20 mouse cellular contexts compared by ENCODE assay signal in the genomic region with DNA sequence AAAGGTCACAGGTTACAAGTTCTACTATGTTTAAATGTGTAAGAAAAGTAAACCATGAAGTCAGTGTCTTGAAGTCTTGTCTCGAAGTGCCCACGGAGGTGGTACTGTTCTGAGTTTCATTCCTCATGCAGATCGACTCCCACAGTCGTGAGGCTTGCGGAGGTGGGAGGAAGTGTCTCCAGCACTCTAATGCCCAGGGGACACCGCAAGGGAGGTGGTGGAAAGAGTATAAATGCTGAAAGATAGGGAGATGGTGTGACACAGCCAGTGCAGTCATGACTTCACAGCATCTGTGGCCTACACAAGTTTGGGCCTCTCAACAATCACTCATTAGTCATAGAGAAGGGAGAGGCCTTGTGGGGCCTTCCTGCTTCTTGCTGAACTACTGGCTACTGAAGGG.
"Had no signal": no experiment of that assay in that cellular context is flagged by ENCODE, and none has a peak within 500 bp of the region (broad histone marks: within the 10 kb centered on the region; RNA-seq: fewer than 3 reads in every experiment).

No protein-coding gene starts in this region.

- DNase-seq: kidney, adult 2 months; kidney, postnatal 25 days; layer of hippocampus, adult 9-11 months; liver, postnatal 0 days; lung, embryonic 14.5 days; retina, postnatal 1 day; right cerebral cortex, postnatal 4 days; thymus, adult 2 months; thymus, postnatal 14 days; thymus, postnatal 4 days had no signal

- H3K4me3 ChIP-seq: layer of hippocampus, adult 2 months; midbrain, embryonic 12.5 days; midbrain, embryonic 15.5 days; neural tube, embryonic 12.5 days; neural tube, embryonic 15.5 days had no signal

- ATAC-seq: liver, postnatal 0 days; lung, postnatal 0 days; midbrain, embryonic 15.5 days had no signal

- H3K27ac ChIP-seq: kidney, postnatal 0 days; layer of hippocampus, adult 2 months; liver, embryonic 14.5 days; macrophage; midbrain, embryonic 12.5 days; midbrain, embryonic 15.5 days; neural tube, embryonic 12.5 days; neural tube, embryonic 15.5 days; stomach, postnatal 0 days had no signal

- H3K4me1 ChIP-seq: midbrain, embryonic 12.5 days; midbrain, embryonic 15.5 days; neural tube, embryonic 12.5 days; neural tube, embryonic 15.5 days had no signal
